Mouse (Mus musculus) adrenal gland, postnatal 36 days (tissue): ENCODE data around the gene Upk1a. TPM values are rescaled to one million over a fixed set of nuclear protein-coding genes. Genes with fewer than 3 reads are reported as not detected.

Experiments
- DNase-seq, 2 experiments: peaks; one replicate each; pipeline ENCODE4 v3.0.0; 2021; ENCODE audit warnings: mixed read lengths in 1 of 2
- microRNA-seq: library from miRNA; unstranded; fragments of <30 nt; microRNA quantifications from one replicate; pipeline ENCODE4 v1.2.0, GENCODE M21; 2021
- total RNA-seq, 2 experiments: library from RNA; stranded (reverse); gene quantifications; 2 replicates each; pipeline ENCODE4 v1.2.3; 2021

Gene Upk1a
- total RNA-seq, 2 experiments from 2014 or later, result 0.43 TPM; not detected in 1

GRCm38 (mm10) chr7:30572389-30572788, 40.3 kb downstream of the Upk1a start:
- DNase-seq, result no peak

GRCm38 (mm10) chr7:30567555-30567954, 45.1 kb downstream of the Upk1a start:
- no peak for DNase-seq

GRCm38 (mm10) chr7:30566033-30566432, 46.6 kb downstream of the Upk1a start:
- DNase-seq, result no peak

GRCm38 (mm10) chr7:30564970-30565571, 47.6 kb downstream of the Upk1a start, which contains the start of gene Igflr1:
Gene Igflr1 (plus strand): TSS chr7:30565427.
- no peak for DNase-seq

- no peak for DNase-seq
Measured at GRCm38 (mm10) chr7:30563906-30564280, 48.8 kb downstream of the Upk1a start.

- peak; percentile 95 to 97 for DNase-seq
Measured at GRCm38 (mm10) chr7:30563117-30563905, 49.3 kb downstream of the Upk1a start, which contains the start of the genes U2af1l4, Gm49396 and Psenen. Gene U2af1l4 (plus strand): TSS chr7:30563301. Gene Gm49396 (plus strand): TSS chr7:30563344. Gene Psenen (minus strand): TSS chr7:30563627.

GRCm38 (mm10) chr7:30562526-30563116, 50.0 kb downstream of the Upk1a start:
- no peak for DNase-seq

- no peak for DNase-seq
Measured at GRCm38 (mm10) chr7:30560296-30560695, 52.4 kb downstream of the Upk1a start.

GRCm38 (mm10) chr7:30559443-30559954, 53.1 kb downstream of the Upk1a start, which contains the start of gene Lin37:
Gene Lin37 (minus strand): TSS chr7:30559838.
- DNase-seq, result peak; percentile 97 to 98

- no peak for DNase-seq
Measured at GRCm38 (mm10) chr7:30558656-30559442, 53.8 kb downstream of the Upk1a start.

- peak in 1 of 2 experiments; percentile 38 for DNase-seq
Measured at GRCm38 (mm10) chr7:30557901-30558514, 54.6 kb downstream of the Upk1a start.

- DNase-seq, result no peak
Measured at GRCm38 (mm10) chr7:30556894-30557536, 55.6 kb downstream of the Upk1a start.

- no peak for DNase-seq
Measured at GRCm38 (mm10) chr7:30553810-30554584, 58.6 kb downstream of the Upk1a start.

Small RNAs within 50 kb of the gene (microRNA-seq; reads per million reads assigned to microRNA genes)
- not detected for gene Mir3569

Other genes with a start within 250 kb of the Upk1a start
- gene Tyrobp, start 199.1 kb downstream of the Upk1a start, total RNA-seq, result 10 to 100 TPM; 22.5 to 35.7 TPM
- gene Hcst, start 193.0 kb downstream of the Upk1a start, total RNA-seq, result 1 to 10 TPM; 1.8 to 2.0 TPM
- 1 to 10 TPM in 1 of 2 experiments, under 1 TPM in 1; 0.89 to 1.0 TPM for gene Nfkbid, start 191.1 kb downstream of the Upk1a start, total RNA-seq
- gene Aplp1, start 167.3 kb downstream of the Upk1a start, total RNA-seq, result 10 to 100 TPM; 23.5 to 28.6 TPM
- gene Kirrel2, start 155.2 kb downstream of the Upk1a start, total RNA-seq, result not detected
- not detected for gene Nphs1, start 154.5 kb downstream of the Upk1a start, total RNA-seq
- under 1 TPM in 1 of 2 experiments, not detected in 1; 0.53 TPM for gene Prodh2, start 119.2 kb downstream of the Upk1a start, total RNA-seq
- 1 to 10 TPM; 2.5 to 2.9 TPM for gene Arhgap33, start 77.8 kb downstream of the Upk1a start, total RNA-seq
- gene Hspb6, start 60.7 kb downstream of the Upk1a start, total RNA-seq, result 10 to 100 TPM; 27.1 to 28.3 TPM
- gene Proser3, start 60.5 kb downstream of the Upk1a start, total RNA-seq, result 1 to 10 TPM; 7.8 to 8.5 TPM
- 10 to 100 TPM; 46.2 to 55.4 TPM for gene Lin37, start 53.0 kb downstream of the Upk1a start, total RNA-seq
- 10 to 100 TPM; 68.8 to 70.8 TPM for gene U2af1l4, start 49.5 kb downstream of the Upk1a start, total RNA-seq
- gene Gm49396, start 49.5 kb downstream of the Upk1a start, total RNA-seq, result 1 to 10 TPM; 3.5 to 6.7 TPM
- 100 to 1,000 TPM; 141 to 163 TPM for gene Psenen, start 49.2 kb downstream of the Upk1a start, total RNA-seq
- 1 to 10 TPM; 2.0 to 3.2 TPM for gene Igflr1, start 47.4 kb downstream of the Upk1a start, total RNA-seq
- gene Kmt2b, start 24.1 kb downstream of the Upk1a start, total RNA-seq, result 10 to 100 TPM; 38.5 to 44.5 TPM
- gene Zbtb32, start 13.9 kb downstream of the Upk1a start, total RNA-seq, result under 1 TPM in 1 of 2 experiments, not detected in 1; 0.72 TPM
- 1,000 to 10,000 TPM; 1,179 to 1,185 TPM for gene Cox6b1, start 13.3 kb upstream of the Upk1a start, total RNA-seq
- not detected for gene Etv2, start 23.0 kb upstream of the Upk1a start, total RNA-seq
- gene Rbm42, start 37.5 kb upstream of the Upk1a start, total RNA-seq, result 10 to 100 TPM; 83.0 to 88.1 TPM
- 10 to 100 TPM; 10.1 to 10.5 TPM for gene Haus5, start 52.1 kb upstream of the Upk1a start, total RNA-seq
- gene Pmis2, start 58.8 kb upstream of the Upk1a start, total RNA-seq, result not detected
- 1 to 10 TPM; 4.8 to 6.3 TPM for gene 2200002J24Rik, start 86.1 kb upstream of the Upk1a start, total RNA-seq
- gene Atp4a, start 99.4 kb upstream of the Upk1a start, total RNA-seq, result 1 to 10 TPM; 3.1 to 5.9 TPM
- 100 to 1,000 TPM; 229 to 231 TPM for gene Tmem147, start 116.7 kb upstream of the Upk1a start, total RNA-seq
- gene Gapdhs, start 130.8 kb upstream of the Upk1a start, total RNA-seq, result under 1 TPM in 1 of 2 experiments, not detected in 1; 0.26 TPM
- 100 to 1,000 TPM; 326 to 370 TPM for gene Sbsn, start 138.6 kb upstream of the Upk1a start, total RNA-seq
- 1 to 10 TPM; 2.4 to 2.5 TPM for gene Dmkn, start 150.9 kb upstream of the Upk1a start, total RNA-seq
- gene Krtdap, start 175.0 kb upstream of the Upk1a start, total RNA-seq, result 1 to 10 TPM in 1 of 2 experiments, not detected in 1; 2.8 TPM
- gene Ffar2, start 210.9 kb upstream of the Upk1a start, total RNA-seq, result 1 to 10 TPM; 1.7 to 2.9 TPM
- under 1 TPM in 1 of 2 experiments, not detected in 1; 0.33 TPM for gene Ffar3, start 243.3 kb upstream of the Upk1a start, total RNA-seq
- not detected for gene Ffar1, start 248.7 kb upstream of the Upk1a start, total RNA-seq